Mouse (Mus musculus): ENCODE data around the gene Wdr13. TPM values are rescaled to one million over a fixed set of nuclear protein-coding genes. Genes with fewer than 3 reads are reported as not detected.
A peak's percentile ranks its signal among the peaks of the same experiment; 100 is the strongest.

The Wdr13 gene
- polyA plus RNA-seq, 1 experiment from 2014 or later: 44.6 TPM

GRCm38 (mm10) chrX:8073881-8074429, 58.7 kb downstream of the Wdr13 start:
- WGBS: 29% methylated on average over 51 of the region's 64 CpGs
- ATAC-seq (ENCODE audit: low FRiP score, low read depth): peak; percentile 7; the same call in 1 of the 2 replicates
- H3K4me1 ChIP-seq: 0 out of 2 replicates have a peak, but pooled peaks cover 7% of the 10 kb centered on the region
- H3K9ac ChIP-seq (replicated peaks): peak overlapping the region; percentile 55
- peaks cover 16% of the 10 kb centered on the region for H3K36me3 ChIP-seq
- H3K9me3 ChIP-seq: no peaks in the 10 kb centered on the region
- H3K4me2 ChIP-seq (replicated peaks): peak overlapping the region; percentile 52
- H3K4me3 ChIP-seq: peak overlapping the region; percentile 58
- no peaks in the 10 kb centered on the region for H3K27me3 ChIP-seq
- peak overlapping the region; percentile 86 for H3K27ac ChIP-seq (replicated peaks)

Other genes with a start within 250 kb of the Wdr13 start
- 31.0 and 31.4 TPM in 2 replicates for gene Slc35a2, start 248.9 kb downstream of the Wdr13 start, polyA plus RNA-seq (2016; fragmentation: Nextera tagmentation; extraction: Ambion mirVana)
- 177 and 180 TPM in 2 replicates for gene Pqbp1, start 233.6 kb downstream of the Wdr13 start, polyA plus RNA-seq (2016; fragmentation: Nextera tagmentation; extraction: Ambion mirVana)
- gene Timm17b, start 233.5 kb downstream of the Wdr13 start, polyA plus RNA-seq (2016; fragmentation: Nextera tagmentation; extraction: Ambion mirVana): 156 and 160 TPM in 2 replicates
- gene Gm10491, start 225.1 kb downstream of the Wdr13 start, polyA plus RNA-seq (2016; fragmentation: Nextera tagmentation; extraction: Ambion mirVana): not detected in 2 replicates
- not detected in 2 replicates for gene Gm10490, start 223.3 kb downstream of the Wdr13 start, polyA plus RNA-seq (2016; fragmentation: Nextera tagmentation; extraction: Ambion mirVana)
- 77.5 and 87.2 TPM in 2 replicates for gene Pcsk1n, start 213.1 kb downstream of the Wdr13 start, polyA plus RNA-seq (2016; fragmentation: Nextera tagmentation; extraction: Ambion mirVana)
- not detected in 2 replicates for gene Eras, start 204.3 kb downstream of the Wdr13 start, polyA plus RNA-seq (2016; fragmentation: Nextera tagmentation; extraction: Ambion mirVana)
- 80.1 and 87.9 TPM in 2 replicates for gene Hdac6, start 185.0 kb downstream of the Wdr13 start, polyA plus RNA-seq (2016; fragmentation: Nextera tagmentation; extraction: Ambion mirVana)
- gene Gata1, start 154.8 kb downstream of the Wdr13 start, polyA plus RNA-seq (2016; fragmentation: Nextera tagmentation; extraction: Ambion mirVana): 1.5 TPM in 2 replicates
- not detected in 2 replicates for gene Glod5, start 114.4 kb downstream of the Wdr13 start, polyA plus RNA-seq (2016; fragmentation: Nextera tagmentation; extraction: Ambion mirVana)
- 68.5 and 70.3 TPM in 2 replicates for gene Suv39h1, start 58.1 kb downstream of the Wdr13 start, polyA plus RNA-seq (2016; fragmentation: Nextera tagmentation; extraction: Ambion mirVana)
- 0.22 and 0.26 TPM in 2 replicates for gene Was, start 42.4 kb downstream of the Wdr13 start, polyA plus RNA-seq (2016; fragmentation: Nextera tagmentation; extraction: Ambion mirVana)
- gene Rbm3, start 13.0 kb upstream of the Wdr13 start, polyA plus RNA-seq (2016; fragmentation: Nextera tagmentation; extraction: Ambion mirVana): 397 and 431 TPM in 2 replicates
- gene Tbc1d25, start 43.3 kb upstream of the Wdr13 start, polyA plus RNA-seq (2016; fragmentation: Nextera tagmentation; extraction: Ambion mirVana): 12.7 and 13.2 TPM in 2 replicates
- gene Ebp, start 60.6 kb upstream of the Wdr13 start, polyA plus RNA-seq (2016; fragmentation: Nextera tagmentation; extraction: Ambion mirVana): 26.3 and 32.6 TPM in 2 replicates
- gene Porcn, start 73.6 kb upstream of the Wdr13 start, polyA plus RNA-seq (2016; fragmentation: Nextera tagmentation; extraction: Ambion mirVana): 23.2 and 25.0 TPM in 2 replicates
- 43.7 and 44.2 TPM in 2 replicates for gene Ftsj1, start 119.5 kb upstream of the Wdr13 start, polyA plus RNA-seq (2016; fragmentation: Nextera tagmentation; extraction: Ambion mirVana)
- gene Slc38a5, start 138.2 kb upstream of the Wdr13 start, polyA plus RNA-seq (2016; fragmentation: Nextera tagmentation; extraction: Ambion mirVana): 7.3 and 7.7 TPM in 2 replicates
- gene Ssxb10, start 194.5 kb upstream of the Wdr13 start, polyA plus RNA-seq (2016; fragmentation: Nextera tagmentation; extraction: Ambion mirVana): not detected in 2 replicates
- not detected in 2 replicates for gene Ssxb9, start 234.1 kb upstream of the Wdr13 start, polyA plus RNA-seq (2016; fragmentation: Nextera tagmentation; extraction: Ambion mirVana)